Mouse (Mus musculus): ENCODE data around the gene Wars. TPM values are rescaled to one million over a fixed set of nuclear protein-coding genes. Genes with fewer than 3 reads are reported as not detected.

Wars gene
- polyA plus RNA-seq, 1 experiment from 2014 or later = 25.6 TPM

DNA sequence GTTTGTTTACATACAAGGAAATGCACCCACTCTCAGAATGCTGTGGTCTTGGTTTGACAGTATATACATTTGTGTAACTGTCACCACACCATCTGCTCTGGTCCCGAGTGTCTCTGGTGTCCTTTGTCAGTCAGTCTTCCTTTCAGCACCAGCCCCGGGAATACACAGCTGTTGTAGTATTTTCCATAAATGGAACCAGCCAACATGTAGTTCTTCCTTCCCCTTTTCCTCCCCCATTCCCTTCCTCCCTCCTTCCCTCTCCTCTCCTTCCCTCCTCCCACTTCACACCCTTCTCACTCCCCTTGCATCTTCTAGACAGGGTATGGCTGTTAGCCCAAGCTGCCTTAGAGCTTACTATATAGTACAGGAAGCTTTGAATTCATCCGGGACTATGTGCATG, 35.5 kb upstream of the Wars start:
- no peaks in the 10 kb centered on the region for H3K27me3 ChIP-seq
- H3K9me3 ChIP-seq (replicated peaks) = no peaks in the 10 kb centered on the region
- WGBS (ENCODE audit: insufficient replicate concordance) = 59% methylated on average over 3 of the region's 3 CpGs
- H3K4me2 ChIP-seq = no peak overlapping the region
- no peak overlapping the region for H3K9ac ChIP-seq
- no peaks in the 10 kb centered on the region; the same call in 1 of the 2 replicates for H3K4me1 ChIP-seq (replicated peaks)
- no peak overlapping the region for H3K27ac ChIP-seq (replicated peaks)
- no peak for ATAC-seq (ENCODE audit: insufficient read depth)
- no peak overlapping the region for H3K4me3 ChIP-seq (replicated peaks)
- no peaks in the 10 kb centered on the region for H3K36me3 ChIP-seq (replicated peaks)

DNA sequence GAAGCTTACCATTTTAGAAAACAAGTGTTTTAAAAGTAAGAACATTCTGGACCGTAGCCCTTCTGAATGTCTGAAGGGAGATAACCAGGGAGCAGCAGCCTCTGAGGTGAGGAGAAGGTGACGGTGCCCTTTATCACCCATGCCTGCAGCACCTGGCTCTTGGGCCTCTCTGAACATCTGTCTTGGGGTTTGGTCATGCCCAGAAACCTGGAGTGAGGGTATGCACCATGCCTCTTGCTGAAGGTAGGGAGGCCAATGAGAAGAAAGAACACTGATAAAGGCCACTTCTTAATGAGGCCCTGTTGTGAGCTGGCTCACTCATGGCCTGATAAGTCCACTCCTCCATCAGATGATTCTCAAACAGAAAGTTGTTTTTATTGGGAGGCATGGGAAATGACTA, 34.3 kb upstream of the Wars start:
- Histone ChIP-seq H3K27me3 (no peaks in the 10 kb centered on the region), H3K4me2 (no peak overlapping the region), H3K9ac (no peak overlapping the region), H3K36me3 (replicated peaks) (no peaks in the 10 kb centered on the region), H3K9me3 (replicated peaks) (no peaks in the 10 kb centered on the region), H3K4me3 (replicated peaks) (no peak overlapping the region), H3K27ac (replicated peaks) (no peak overlapping the region), H3K4me1 (replicated peaks) (no peaks in the 10 kb centered on the region; the same call in 1 of the 2 replicates)
- 46% methylated on average over 2 of the region's 2 CpGs for WGBS (ENCODE audit: insufficient replicate concordance)
- ATAC-seq (ENCODE audit: insufficient read depth) = no peak

DNA sequence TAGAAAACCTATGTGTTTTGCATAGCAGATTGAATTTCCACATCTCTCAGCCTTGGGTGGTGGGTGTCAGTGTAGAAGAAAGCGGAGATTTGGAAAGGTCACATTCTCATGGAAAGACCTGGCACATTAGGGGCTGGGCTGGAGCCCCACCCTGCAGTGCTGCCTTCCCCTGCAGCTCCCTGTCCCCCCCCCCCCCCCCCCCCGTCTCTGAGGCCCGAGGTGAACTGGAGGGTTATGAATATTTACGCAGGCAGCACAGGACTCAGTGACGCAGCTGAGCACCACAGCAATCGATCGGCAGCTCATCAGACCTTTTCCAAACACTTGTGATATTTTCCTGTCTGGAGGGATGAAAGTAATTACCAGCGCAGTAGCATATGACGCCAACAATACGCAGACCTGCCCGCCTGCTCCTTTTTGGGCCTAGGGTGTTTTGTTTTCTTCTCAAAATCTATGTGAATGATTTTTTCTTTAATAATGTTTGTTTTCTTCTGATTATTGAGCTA, 32.7 kb upstream of the Wars start:
- no peaks in the 10 kb centered on the region for H3K27me3 ChIP-seq
- H3K4me2 ChIP-seq = no peak overlapping the region
- no peaks in the 10 kb centered on the region; the same call in 1 of the 2 replicates for H3K4me1 ChIP-seq (replicated peaks)
- 83% methylated on average over 9 of the region's 11 CpGs for WGBS (ENCODE audit: insufficient replicate concordance)
- H3K36me3 ChIP-seq (replicated peaks) = no peaks in the 10 kb centered on the region
- H3K27ac ChIP-seq (replicated peaks) = no peak overlapping the region
- H3K9me3 ChIP-seq (replicated peaks) = no peaks in the 10 kb centered on the region
- no peak overlapping the region for H3K4me3 ChIP-seq (replicated peaks)
- no peak overlapping the region for H3K9ac ChIP-seq
- no peak for ATAC-seq (ENCODE audit: insufficient read depth)

- Histone ChIP-seq H3K4me3 (replicated peaks) (no peak overlapping the region), H3K9ac (no peak overlapping the region), H3K27me3 (no peaks in the 10 kb centered on the region), H3K9me3 (replicated peaks) (no peaks in the 10 kb centered on the region), H3K4me1 (replicated peaks) (peaks cover 3% of the 10 kb centered on the region; the same call in 1 of the 2 replicates), H3K4me2 (no peak overlapping the region), H3K36me3 (replicated peaks) (no peaks in the 10 kb centered on the region), H3K27ac (replicated peaks) (no peak overlapping the region)
- WGBS (ENCODE audit: insufficient replicate concordance) = 35% methylated on average over 4 of the region's 4 CpGs
- ATAC-seq (ENCODE audit: insufficient read depth) = no peak
These were observed 24.8 kb upstream of the Wars start for GRCm38 (mm10) chr12:108918753-108919152.

DNA sequence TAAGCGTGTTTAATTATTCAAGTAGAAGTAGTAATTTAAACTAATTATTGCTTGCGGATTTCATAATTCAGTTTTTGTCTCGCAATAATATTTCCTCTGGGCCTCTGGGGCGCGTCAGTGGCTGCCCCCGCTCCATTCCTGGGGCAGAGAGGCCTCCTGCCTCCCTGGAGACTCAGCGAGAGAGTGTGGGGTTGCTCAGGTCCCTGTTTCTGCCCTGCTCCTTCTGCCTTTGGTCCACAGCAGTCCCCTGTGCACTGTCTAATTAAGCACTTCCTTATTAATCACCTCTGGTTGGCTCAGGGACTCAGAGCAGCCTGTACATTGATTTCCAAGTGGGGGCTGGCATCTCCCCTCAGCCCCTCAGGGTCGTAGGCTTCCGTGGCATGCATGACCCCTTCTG, 23.5 kb upstream of the Wars start:
- ATAC-seq (ENCODE audit: insufficient read depth) = no peak
- no peak overlapping the region for H3K4me2 ChIP-seq
- no peak overlapping the region for H3K27ac ChIP-seq (replicated peaks)
- H3K9ac ChIP-seq = no peak overlapping the region
- no peaks in the 10 kb centered on the region for H3K9me3 ChIP-seq (replicated peaks)
- H3K36me3 ChIP-seq (replicated peaks) = no peaks in the 10 kb centered on the region
- WGBS (ENCODE audit: insufficient replicate concordance) = 62% methylated on average over 9 of the region's 9 CpGs
- H3K27me3 ChIP-seq = no peaks in the 10 kb centered on the region
- H3K4me1 ChIP-seq (replicated peaks) = peaks cover 3% of the 10 kb centered on the region; the same call in 1 of the 2 replicates
- no peak overlapping the region for H3K4me3 ChIP-seq (replicated peaks)

DNA sequence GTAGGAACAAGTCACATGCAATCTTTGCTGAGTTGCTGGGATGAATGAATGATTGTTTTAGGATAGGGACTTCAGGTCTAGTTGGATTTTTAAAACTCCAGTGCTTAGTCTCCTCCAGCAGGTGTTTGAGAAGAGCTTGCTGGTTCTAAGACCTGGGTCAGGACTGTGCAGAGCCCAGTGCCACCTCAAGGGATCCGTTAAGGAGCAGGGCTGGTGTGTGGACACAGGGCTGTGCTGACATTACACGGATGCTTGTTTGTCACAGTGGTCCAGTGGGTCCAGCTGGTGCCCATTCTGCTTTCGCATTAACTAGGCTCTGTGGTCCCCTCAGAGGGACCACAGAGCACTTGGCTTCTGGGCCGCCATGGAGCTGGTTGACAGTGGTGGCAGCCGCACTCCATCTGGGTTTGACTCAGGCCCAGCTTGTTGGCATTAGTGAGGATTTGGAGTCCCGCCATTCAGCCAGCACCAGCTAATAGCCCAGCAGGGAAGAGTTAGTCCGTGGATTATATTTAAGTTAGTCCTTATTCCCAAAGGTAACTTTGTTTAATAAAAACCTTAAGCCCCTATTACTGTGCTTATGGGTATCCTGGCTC, 22.6 kb upstream of the Wars start:
- WGBS (ENCODE audit: insufficient replicate concordance) = 69% methylated on average over 7 of the region's 7 CpGs
- H3K36me3 ChIP-seq (replicated peaks) = no peaks in the 10 kb centered on the region
- H3K4me3 ChIP-seq (replicated peaks) = no peak overlapping the region
- peaks cover 3% of the 10 kb centered on the region; the same call in 1 of the 2 replicates for H3K4me1 ChIP-seq (replicated peaks)
- no peaks in the 10 kb centered on the region for H3K9me3 ChIP-seq (replicated peaks)
- H3K27me3 ChIP-seq = no peaks in the 10 kb centered on the region
- H3K4me2 ChIP-seq = no peak overlapping the region
- ATAC-seq (ENCODE audit: insufficient read depth) = no peak
- no peak overlapping the region for H3K9ac ChIP-seq
- H3K27ac ChIP-seq (replicated peaks) = no peak overlapping the region

DNA sequence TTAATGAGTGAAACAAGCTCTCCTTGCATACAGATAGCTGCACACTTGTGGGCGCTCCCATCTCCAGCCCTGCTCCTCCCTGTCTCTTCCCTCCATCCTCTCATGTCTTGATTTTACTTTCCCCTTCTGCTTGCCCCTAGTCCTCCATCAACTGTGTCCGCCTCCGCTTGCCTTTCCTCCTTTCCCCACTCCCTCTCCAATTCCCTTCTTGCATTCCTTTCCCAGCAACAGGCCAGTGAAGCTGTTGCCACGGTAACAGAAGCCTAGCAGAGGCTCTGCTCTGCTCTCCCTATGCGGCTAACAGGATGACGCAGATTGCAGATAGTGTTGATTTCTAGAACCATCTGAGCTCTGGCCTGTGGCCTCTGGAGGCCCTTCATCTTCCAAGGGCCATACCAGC, 21.9 kb upstream of the Wars start:
- 70% methylated on average over 6 of the region's 6 CpGs for WGBS (ENCODE audit: insufficient replicate concordance)
- no peak overlapping the region for H3K9ac ChIP-seq
- no peaks in the 10 kb centered on the region for H3K27me3 ChIP-seq
- no peak overlapping the region for H3K4me2 ChIP-seq
- peaks cover 3% of the 10 kb centered on the region; the same call in 1 of the 2 replicates for H3K4me1 ChIP-seq (replicated peaks)
- H3K9me3 ChIP-seq (replicated peaks) = no peaks in the 10 kb centered on the region
- H3K4me3 ChIP-seq (replicated peaks) = no peak overlapping the region
- ATAC-seq (ENCODE audit: insufficient read depth) = no peak
- no peaks in the 10 kb centered on the region for H3K36me3 ChIP-seq (replicated peaks)
- H3K27ac ChIP-seq (replicated peaks) = no peak overlapping the region

- H3K4me1 ChIP-seq (replicated peaks) = peaks cover 3% of the 10 kb centered on the region; the same call in 1 of the 2 replicates
- H3K4me2 ChIP-seq = no peak overlapping the region
- no peak for ATAC-seq (ENCODE audit: insufficient read depth)
- no peak overlapping the region for H3K4me3 ChIP-seq (replicated peaks)
- H3K27me3 ChIP-seq = no peaks in the 10 kb centered on the region
- H3K9ac ChIP-seq = no peak overlapping the region
- no peaks in the 10 kb centered on the region for H3K36me3 ChIP-seq (replicated peaks)
- no peaks in the 10 kb centered on the region for H3K9me3 ChIP-seq (replicated peaks)
- WGBS (ENCODE audit: insufficient replicate concordance) = 42% methylated on average over 12 of the region's 12 CpGs
- no peak overlapping the region for H3K27ac ChIP-seq (replicated peaks)
These were observed 20.9 kb upstream of the Wars start for GRCm38 (mm10) chr12:108914709-108915340.

GRCm38 (mm10) chr12:108914198-108914597, 20.2 kb upstream of the Wars start:
- H3K4me1 ChIP-seq (replicated peaks) = peaks cover 3% of the 10 kb centered on the region; the same call in 1 of the 2 replicates
- H3K9ac ChIP-seq = no peak overlapping the region
- H3K9me3 ChIP-seq (replicated peaks) = no peaks in the 10 kb centered on the region
- H3K4me2 ChIP-seq = no peak overlapping the region
- no peak overlapping the region for H3K4me3 ChIP-seq (replicated peaks)
- ATAC-seq (ENCODE audit: insufficient read depth) = no peak
- H3K27me3 ChIP-seq = no peaks in the 10 kb centered on the region
- WGBS (ENCODE audit: insufficient replicate concordance) = 52% methylated on average over 3 of the region's 3 CpGs
- no peaks in the 10 kb centered on the region for H3K36me3 ChIP-seq (replicated peaks)
- H3K27ac ChIP-seq (replicated peaks) = no peak overlapping the region

DNA sequence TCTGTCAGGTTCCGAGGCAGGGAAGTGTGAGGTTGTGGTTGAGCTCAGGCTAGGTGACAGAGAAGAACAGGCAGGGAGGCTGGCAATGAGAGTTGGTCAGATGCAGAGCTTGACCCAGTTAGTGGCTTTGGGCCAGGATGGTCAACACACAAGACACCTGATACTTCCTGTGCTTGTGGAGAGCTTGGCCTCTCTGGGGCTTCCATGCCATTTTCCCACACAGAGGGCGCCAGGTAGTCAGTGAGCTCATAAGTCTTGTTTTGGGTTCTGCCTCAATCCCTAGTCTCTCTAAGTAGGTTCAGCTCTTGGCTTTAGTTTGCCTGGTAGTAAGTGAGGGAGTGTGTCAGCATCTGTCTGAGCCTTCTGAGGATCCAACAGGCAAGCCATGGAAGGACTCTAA, 18.5 kb upstream of the Wars start:
- 63% methylated on average over 2 of the region's 2 CpGs for WGBS (ENCODE audit: insufficient replicate concordance)
- H3K27ac ChIP-seq (replicated peaks) = no peak overlapping the region
- peaks cover 3% of the 10 kb centered on the region; the same call in 1 of the 2 replicates for H3K4me1 ChIP-seq (replicated peaks)
- no peak overlapping the region for H3K9ac ChIP-seq
- no peaks in the 10 kb centered on the region for H3K27me3 ChIP-seq
- no peaks in the 10 kb centered on the region for H3K9me3 ChIP-seq (replicated peaks)
- no peak overlapping the region for H3K4me3 ChIP-seq (replicated peaks)
- no peak overlapping the region for H3K4me2 ChIP-seq
- ATAC-seq (ENCODE audit: insufficient read depth) = no peak
- H3K36me3 ChIP-seq (replicated peaks) = no peaks in the 10 kb centered on the region

GRCm38 (mm10) chr12:108909846-108910433, 16.0 kb upstream of the Wars start:
- 82% methylated on average over 8 of the region's 8 CpGs for WGBS (ENCODE audit: insufficient replicate concordance)
- Histone ChIP-seq H3K4me1 (replicated peaks) (peaks cover 3% of the 10 kb centered on the region; the same call in 1 of the 2 replicates), H3K9ac (no peak overlapping the region), H3K4me3 (replicated peaks) (no peak overlapping the region), H3K27me3 (no peaks in the 10 kb centered on the region), H3K4me2 (no peak overlapping the region), H3K27ac (replicated peaks) (no peak overlapping the region), H3K9me3 (replicated peaks) (no peaks in the 10 kb centered on the region), H3K36me3 (replicated peaks) (no peaks in the 10 kb centered on the region)
- ATAC-seq (ENCODE audit: insufficient read depth) = no peak

All from liver, embryonic 15.5 days (tissue).